Mouse (Mus musculus): ENCODE data around the gene Ccdc187. TPM values are rescaled to one million over a fixed set of nuclear protein-coding genes. Genes with fewer than 3 reads are reported as not detected.

The Ccdc187 gene
- polyA plus RNA-seq, 1 experiment, result 0.01 TPM

GRCm38 (mm10) chr2:26306702-26307101 lies 12.3 kb upstream of the Ccdc187 start:
- Histone ChIP-seq H3ac (ENCODE audit: control insufficient read depth, insufficient read length) (no peak overlapping the region), H3K79me2 (ENCODE audit: control insufficient read depth, insufficient read depth) (no peaks in the 10 kb centered on the region), H3K36me3 (ENCODE audit: control insufficient read depth, insufficient read depth) (no peaks in the 10 kb centered on the region), H3K4me2 (ENCODE audit: low read depth) (no peak overlapping the region), H3K4me3 (no peak overlapping the region), H3K27me3 (ENCODE audit: control insufficient read depth, insufficient read depth, insufficient read length) (no peaks in the 10 kb centered on the region)
- TF ChIP-seq SRF (IDR thresholded peaks at IDR 0.05; ENCODE audit: control insufficient read depth, insufficient read length, low read depth) (no peak), POLR2A (IDR thresholded peaks at IDR 0.05; ENCODE audit: insufficient read length, low read depth) (no peak), CEBPB (IDR thresholded peaks at IDR 0.05; ENCODE audit: insufficient read depth, poor library complexity, severe bottlenecking) (no peak), TCF12 (IDR thresholded peaks at IDR 0.05; ENCODE audit: insufficient read depth, poor library complexity, severe bottlenecking) (no peak), USF1 (IDR thresholded peaks at IDR 0.05; ENCODE audit: low read depth) (no peak), MAX (IDR thresholded peaks at IDR 0.05; ENCODE audit: low read depth) (no peak), E2F4 (IDR thresholded peaks at IDR 0.05; ENCODE audit: insufficient read depth) (no peak), MYOD1 (IDR thresholded peaks at IDR 0.05; ENCODE audit: control insufficient read depth in 1 of 3, insufficient read length in 2 of 3, low read depth in 2 of 3) (no peak), REST (IDR thresholded peaks at IDR 0.05; ENCODE audit: insufficient read depth, insufficient read length) (no peak), TCF3 (IDR thresholded peaks at IDR 0.05; ENCODE audit: insufficient read length, low read depth) (no peak), MYOG (IDR thresholded peaks at IDR 0.05; ENCODE audit: control insufficient read depth in 1 of 3, insufficient read depth in 1 of 3, insufficient read length in 2 of 3, low read depth in 2 of 3) (no peak)

GRCm38 (mm10) chr2:26305555-26305954 lies 11.2 kb upstream of the Ccdc187 start:
- no peak for TF ChIP-seq REST (IDR thresholded peaks at IDR 0.05; ENCODE audit: insufficient read depth, insufficient read length)
- peak; percentile 8 to 65 (median 12) for TF ChIP-seq MYOD1 (IDR thresholded peaks at IDR 0.05; ENCODE audit: control insufficient read depth in 1 of 3, insufficient read length in 2 of 3, low read depth in 2 of 3)
- TF ChIP-seq CEBPB (IDR thresholded peaks at IDR 0.05; ENCODE audit: insufficient read depth, poor library complexity, severe bottlenecking), result no peak
- no peak for TF ChIP-seq E2F4 (IDR thresholded peaks at IDR 0.05; ENCODE audit: insufficient read depth)
- peak in 2 of 3 experiments; percentile 14 to 59 for TF ChIP-seq MYOG (IDR thresholded peaks at IDR 0.05; ENCODE audit: control insufficient read depth in 1 of 3, insufficient read depth in 1 of 3, insufficient read length in 2 of 3, low read depth in 2 of 3)
- TF ChIP-seq POLR2AphosphoS2 (IDR thresholded peaks at IDR 0.05; ENCODE audit: insufficient read length, low read depth), result no peak
- no peak for TF ChIP-seq TCF12 (IDR thresholded peaks at IDR 0.05; ENCODE audit: insufficient read depth, poor library complexity, severe bottlenecking)
- no peak for TF ChIP-seq SRF (IDR thresholded peaks at IDR 0.05; ENCODE audit: control insufficient read depth, insufficient read length, low read depth)
- Histone ChIP-seq H3ac (ENCODE audit: control insufficient read depth, insufficient read length) (no peak overlapping the region), H3K79me2 (ENCODE audit: control insufficient read depth, insufficient read depth) (no peaks in the 10 kb centered on the region), H3K4me3 (no peak overlapping the region), H3K27me3 (ENCODE audit: control insufficient read depth, insufficient read depth, insufficient read length) (no peaks in the 10 kb centered on the region), H3K36me3 (ENCODE audit: control insufficient read depth, insufficient read depth) (no peaks in the 10 kb centered on the region), H3K4me2 (ENCODE audit: low read depth) (no peak overlapping the region)

DNA sequence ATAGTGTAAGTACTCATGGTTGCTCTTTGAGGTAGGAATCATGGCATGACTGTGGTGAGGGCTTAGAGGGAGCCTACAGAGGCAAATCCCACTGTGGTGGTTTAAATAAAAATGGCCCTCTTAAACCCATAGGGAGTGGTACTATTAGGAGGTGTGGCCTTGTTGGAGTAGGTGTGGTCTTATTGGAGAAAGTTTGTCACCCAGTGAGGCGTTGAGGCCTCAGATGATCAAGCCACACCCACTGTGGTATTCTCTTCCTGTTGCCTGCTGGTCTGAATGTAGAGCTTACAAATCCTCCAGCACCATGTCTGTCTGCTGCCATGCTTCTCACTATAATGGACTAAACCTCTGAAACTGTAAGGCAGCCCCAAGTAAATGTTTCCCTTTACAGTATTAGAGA lies 10.4 kb upstream of the Ccdc187 start:
- Histone ChIP-seq H3K79me2 (ENCODE audit: control insufficient read depth, insufficient read depth) (no peaks in the 10 kb centered on the region), H3K36me3 (ENCODE audit: control insufficient read depth, insufficient read depth) (no peaks in the 10 kb centered on the region), H3ac (ENCODE audit: control insufficient read depth, insufficient read length) (no peak overlapping the region), H3K27me3 (ENCODE audit: control insufficient read depth, insufficient read depth, insufficient read length) (no peaks in the 10 kb centered on the region), H3K4me2 (ENCODE audit: low read depth) (no peak overlapping the region), H3K4me3 (no peak overlapping the region)
- TF ChIP-seq E2F4 (IDR thresholded peaks at IDR 0.05; ENCODE audit: insufficient read depth), result no peak
- no peak for TF ChIP-seq USF1 (IDR thresholded peaks at IDR 0.05; ENCODE audit: low read depth)
- TF ChIP-seq MAX (IDR thresholded peaks at IDR 0.05; ENCODE audit: low read depth), result no peak
- TF ChIP-seq SRF (IDR thresholded peaks at IDR 0.05; ENCODE audit: control insufficient read depth, insufficient read length, low read depth), result no peak
- TF ChIP-seq POLR2AphosphoS2 (IDR thresholded peaks at IDR 0.05; ENCODE audit: insufficient read length, low read depth), result no peak
- no peak for TF ChIP-seq MYOG (IDR thresholded peaks at IDR 0.05; ENCODE audit: control insufficient read depth in 1 of 3, insufficient read depth in 1 of 3, insufficient read length in 2 of 3, low read depth in 2 of 3)
- no peak for TF ChIP-seq TCF3 (IDR thresholded peaks at IDR 0.05; ENCODE audit: insufficient read length, low read depth)
- no peak for TF ChIP-seq TCF12 (IDR thresholded peaks at IDR 0.05; ENCODE audit: insufficient read depth, poor library complexity, severe bottlenecking)
- no peak for TF ChIP-seq POLR2A (IDR thresholded peaks at IDR 0.05; ENCODE audit: insufficient read length, low read depth)
- no peak for TF ChIP-seq CEBPB (IDR thresholded peaks at IDR 0.05; ENCODE audit: insufficient read depth, poor library complexity, severe bottlenecking)
- no peak for TF ChIP-seq MYOD1 (IDR thresholded peaks at IDR 0.05; ENCODE audit: control insufficient read depth in 1 of 3, insufficient read length in 2 of 3, low read depth in 2 of 3)
- no peak for TF ChIP-seq REST (IDR thresholded peaks at IDR 0.05; ENCODE audit: insufficient read depth, insufficient read length)

- no peaks in the 10 kb centered on the region for H3K79me2 ChIP-seq (ENCODE audit: control insufficient read depth, insufficient read depth)
- no peak overlapping the region for H3K4me2 ChIP-seq (ENCODE audit: low read depth)
- H3K27me3 ChIP-seq (ENCODE audit: control insufficient read depth, insufficient read depth, insufficient read length), result no peaks in the 10 kb centered on the region
- H3K4me3 ChIP-seq, result no peak overlapping the region
- no peak for TF ChIP-seq REST (IDR thresholded peaks at IDR 0.05; ENCODE audit: insufficient read depth, insufficient read length)
- no peak for TF ChIP-seq SRF (IDR thresholded peaks at IDR 0.05; ENCODE audit: control insufficient read depth, insufficient read length, low read depth)
- peak in 1 of 3 experiments; percentile 17 for TF ChIP-seq MYOG (IDR thresholded peaks at IDR 0.05; ENCODE audit: control insufficient read depth in 1 of 3, insufficient read depth in 1 of 3, insufficient read length in 2 of 3, low read depth in 2 of 3)
- TF ChIP-seq TCF12 (IDR thresholded peaks at IDR 0.05; ENCODE audit: insufficient read depth, poor library complexity, severe bottlenecking), result no peak
- no peak for TF ChIP-seq TCF3 (IDR thresholded peaks at IDR 0.05; ENCODE audit: insufficient read length, low read depth)
- TF ChIP-seq USF1 (IDR thresholded peaks at IDR 0.05; ENCODE audit: low read depth), result no peak
- TF ChIP-seq POLR2A (IDR thresholded peaks at IDR 0.05; ENCODE audit: insufficient read length, low read depth), result no peak
- TF ChIP-seq CEBPB (IDR thresholded peaks at IDR 0.05; ENCODE audit: insufficient read depth, poor library complexity, severe bottlenecking), result no peak
- TF ChIP-seq POLR2AphosphoS2 (IDR thresholded peaks at IDR 0.05; ENCODE audit: insufficient read length, low read depth), result no peak
- no peak for TF ChIP-seq E2F4 (IDR thresholded peaks at IDR 0.05; ENCODE audit: insufficient read depth)
- TF ChIP-seq MYOD1 (IDR thresholded peaks at IDR 0.05; ENCODE audit: control insufficient read depth in 1 of 3, insufficient read length in 2 of 3, low read depth in 2 of 3), result peak in 1 of 3 experiments; percentile 42
- no peak for TF ChIP-seq MAX (IDR thresholded peaks at IDR 0.05; ENCODE audit: low read depth)
- H3K36me3 ChIP-seq (ENCODE audit: control insufficient read depth, insufficient read depth), result no peaks in the 10 kb centered on the region
- H3ac ChIP-seq (ENCODE audit: control insufficient read depth, insufficient read length), result no peak overlapping the region
Measured at GRCm38 (mm10) chr2:26302005-26302503, 7.7 kb upstream of the Ccdc187 start.
